Mouse (Mus musculus) left cerebral cortex, postnatal 4 days (tissue): ENCODE measurements around the gene Akap11. TPM values are rescaled to one million over a fixed set of nuclear protein-coding genes. Genes with fewer than 3 reads are reported as not detected.

Experiments
- DNase-seq: peaks from one replicate; pipeline ENCODE4 v3.0.0-alpha.2; 2022
- intact Hi-C: fragments of 180-260 bp; cut with DNase I; formaldehyde crosslinking; loops from one replicate; pipeline ENCODE4 v1.15.1; 2025
- total RNA-seq, 2 experiments: library from RNA; stranded (reverse); gene quantifications; 2 replicates each; pipeline ENCODE4 v1.2.3; 2021

Akap11 gene
- total RNA-seq, 2 experiments from 2014 or later = 133 to 141 TPM

DNA sequence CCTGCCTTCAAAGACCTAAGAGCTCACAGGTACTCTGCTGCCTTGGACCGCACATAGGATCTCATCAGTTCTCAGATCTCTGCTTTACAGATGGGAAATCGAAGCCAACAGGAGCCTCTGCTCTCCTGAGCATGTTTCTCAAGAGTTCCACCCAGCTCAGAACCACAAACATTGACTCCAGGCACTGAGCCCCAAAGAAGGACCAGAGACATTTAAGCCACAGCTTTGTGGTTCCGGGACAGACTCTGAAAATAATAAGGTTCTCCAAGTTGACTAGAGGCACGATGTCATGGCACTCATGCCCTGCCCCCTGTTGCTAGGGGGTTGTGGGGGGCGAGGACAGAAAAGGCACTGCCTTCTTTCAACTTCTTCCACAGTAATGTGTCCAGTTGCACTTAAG, 77.9 kb downstream of the Akap11 start:
- intact Hi-C loops = no loop called here

DNA sequence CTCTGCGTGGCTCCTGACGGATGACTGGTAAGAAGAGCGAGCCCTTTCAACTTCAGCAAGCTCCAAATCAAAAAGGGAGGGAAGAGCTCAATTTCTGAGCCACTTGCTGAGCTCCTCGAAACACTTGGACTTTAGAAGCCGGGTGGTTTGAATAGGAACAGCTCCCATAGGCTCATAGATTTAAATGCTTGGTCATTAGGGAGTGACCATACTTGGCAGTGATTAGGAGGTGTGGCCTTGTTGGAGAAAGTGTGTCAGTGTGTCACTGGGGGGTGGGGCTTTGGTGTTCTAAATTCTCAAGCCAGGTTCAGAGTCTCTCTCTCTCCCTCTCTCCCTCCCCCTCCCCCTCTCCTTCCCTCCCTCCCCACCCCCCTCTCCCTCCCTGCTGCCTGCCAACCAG, 81.6 kb downstream of the Akap11 start:
- intact Hi-C loops = no loop called here
- no peak for DNase-seq

More for the DNA sequence above, 77.9 kb downstream of the Akap11 start:
- DNase-seq = no peak

DNA sequence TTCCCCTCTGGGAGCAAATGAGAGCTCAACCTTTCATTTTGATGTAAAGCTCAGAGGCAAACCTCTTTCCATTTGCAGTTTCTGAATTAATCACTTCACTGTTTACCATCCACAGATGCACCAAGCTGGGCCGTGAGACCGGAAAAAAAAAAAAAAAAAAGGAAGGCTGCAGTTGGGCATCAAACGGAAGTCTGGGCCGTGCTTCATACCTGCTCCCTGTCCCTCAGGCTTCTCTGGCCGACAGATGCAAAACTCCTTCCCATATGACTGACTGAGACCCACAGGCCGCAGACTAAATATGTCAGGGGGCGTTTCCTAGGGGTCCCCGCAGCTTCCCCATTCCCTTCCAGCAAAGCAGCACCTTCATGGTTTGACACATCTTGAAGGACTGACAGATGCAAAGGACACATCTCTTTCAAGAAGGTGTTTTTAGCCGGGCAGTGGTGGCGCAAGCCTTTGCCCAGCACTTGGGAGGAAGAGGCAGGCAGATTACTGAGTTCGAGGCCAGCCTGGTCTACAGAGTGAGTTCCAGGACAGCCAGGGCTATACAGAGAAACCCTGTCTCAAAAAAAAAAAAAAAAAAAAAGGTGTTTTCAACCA, 87.7 kb downstream of the Akap11 start:
- intact Hi-C loops = no loop called here
- DNase-seq = no peak

DNA sequence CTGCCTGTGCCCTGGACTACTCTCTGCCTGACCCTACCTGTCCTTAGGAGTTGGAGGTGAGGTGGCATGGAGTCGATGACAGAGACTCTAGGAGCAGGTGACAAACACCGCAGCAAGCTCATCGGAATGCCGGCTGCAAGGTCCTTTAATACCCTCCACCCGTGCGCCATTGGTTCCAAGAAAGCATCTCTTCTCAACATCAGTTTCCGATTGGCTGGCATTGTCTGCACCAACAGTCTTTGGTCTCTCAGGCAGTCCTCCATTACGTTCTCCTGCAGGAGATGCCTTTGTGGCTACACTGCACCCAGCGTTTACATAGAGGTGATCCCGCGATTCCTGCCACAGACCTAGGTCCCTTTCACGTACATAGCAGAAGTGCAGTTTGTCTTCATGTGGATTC, 88.6 kb downstream of the Akap11 start:
- intact Hi-C loops = no loop called here
- DNase-seq = no peak

DNA sequence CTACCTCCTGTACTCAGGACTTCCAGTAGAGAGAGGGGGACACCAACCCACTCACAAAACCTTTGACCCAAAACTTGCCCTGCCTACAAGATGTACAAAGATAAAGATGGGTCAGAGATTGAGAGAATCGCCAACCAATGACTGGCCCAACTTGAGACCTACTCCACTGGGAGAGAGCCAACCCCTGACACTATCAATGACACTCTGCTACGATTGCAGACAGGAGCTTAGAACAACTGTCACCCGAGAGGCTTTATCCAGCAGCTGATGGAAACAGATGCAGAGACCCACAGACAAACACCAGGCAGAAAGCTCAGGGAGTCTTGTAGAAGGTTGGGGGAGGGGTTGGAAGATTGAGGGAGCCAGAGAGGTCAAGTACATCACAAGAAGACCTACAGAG, 89.1 kb downstream of the Akap11 start:
- intact Hi-C loops = no loop called here
- no peak for DNase-seq

Other genes with a start within 250 kb of the Akap11 start
- not detected for gene Tnfsf11, start 228.8 kb downstream of the Akap11 start, total RNA-seq
- 10 to 100 TPM; 61.0 to 64.8 TPM for gene Dgkh, start 196.0 kb upstream of the Akap11 start, total RNA-seq